Mouse (Mus musculus) sigmoid colon, adult 10 weeks (tissue): ENCODE results near the gene F2rl1. TPM values are rescaled to one million over a fixed set of nuclear protein-coding genes. Genes with fewer than 3 reads are reported as not detected.

Experiments used
- polyA plus RNA-seq: library from polyadenylated mRNA; stranded (reverse); fragments of 350-450 nt; fragmentation: Illumina TruSeq; extraction: RNeasy Lipid Tissue Mini Kit (QIAGEN cat#74804); gene quantifications from one replicate; pipeline ENCODE4 v1.2.3, GENCODE M21; 2014; ENCODE audit warnings: low read depth, low replicate concordance

F2rl1 gene
- polyA plus RNA-seq = 59.9 TPM

GRCm38 (mm10) chr13:95524674-95525491 is at the start of gene F2rl1:
Gene F2rl1, minus strand, starts transcription at chr13:95525227.

GRCm38 (mm10) chr13:95478671-95479413 is 46.2 kb downstream of the F2rl1 start, which contains the start of gene S100z:
Gene S100z, minus strand, starts transcription at chr13:95478721.

Other genes with a start within 250 kb of the F2rl1 start
- gene Zbed3, start 201.6 kb downstream of the F2rl1 start, polyA plus RNA-seq = 10.1 TPM
- gene Aggf1, start 149.9 kb downstream of the F2rl1 start, polyA plus RNA-seq = 33.7 TPM
- gene Crhbp, start 80.3 kb downstream of the F2rl1 start, polyA plus RNA-seq = not detected
- 2.4 TPM for gene S100z, start 46.5 kb downstream of the F2rl1 start, polyA plus RNA-seq
- gene F2r, start 93.3 kb upstream of the F2rl1 start, polyA plus RNA-seq = 66.2 TPM
- gene F2rl2, start 171.6 kb upstream of the F2rl1 start, polyA plus RNA-seq = 0.16 TPM